In the genomic region with DNA sequence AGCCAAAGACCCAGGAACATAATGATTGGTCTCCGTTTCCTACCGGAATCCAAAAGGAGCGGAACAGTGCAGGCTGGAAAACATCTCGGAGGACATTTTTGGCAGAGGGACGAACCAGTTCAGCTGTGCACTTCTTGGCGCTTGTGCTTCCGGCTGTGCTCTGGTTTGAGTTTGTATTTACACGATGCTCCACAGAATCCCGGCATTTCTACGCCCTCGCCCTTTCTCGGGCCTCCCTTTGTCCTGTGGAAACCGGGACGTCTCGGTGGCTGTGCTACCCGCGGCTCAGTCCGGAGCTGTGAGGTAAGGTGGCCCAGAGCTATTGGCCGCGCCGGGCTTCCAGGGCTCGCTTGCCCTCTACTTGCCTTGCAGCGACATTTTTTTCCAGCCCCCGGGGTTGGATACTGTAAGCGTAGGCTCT, we compare ENCODE assay signal across 8 mouse cellular contexts. TPM values are rescaled to one million over a fixed set of nuclear protein-coding genes. Genes with fewer than 3 reads are reported as not detected.
DNase-seq lines count a peak whose midpoint lies in the region; ATAC-seq lines count a peak whose summit lies in the region.

A gene (plus strand): TSS at position 80 of the 421 bp plus-strand sequence.

- H3K4me2 ChIP-seq in hindbrain, embryonic 13.5 days, result peak within 1 kb of the TSS; percentile 85

- no peaks in the 10 kb centered on the region for H3K9me3 ChIP-seq in hindbrain, embryonic 13.5 days

- H3K36me3 ChIP-seq in hindbrain, embryonic 13.5 days, result peaks cover 11% of the 10 kb centered on the region

- H3K9ac ChIP-seq in hindbrain, embryonic 13.5 days, result peak within 1 kb of the TSS; percentile 89

- DNase-seq in NIH3T3 (ENCODE audit: low read depth), result peak; percentile 96
- DNase-seq in cerebellum, postnatal 10 days, result peak; percentile 87 to 89
- DNase-seq in frontal cortex, postnatal 14 days (ENCODE audit: low spot score in 2 of 2), result peak; percentile 73 to 77
- peak; percentile 68 to 76 for DNase-seq in layer of hippocampus, postnatal 25 days (ENCODE audit: extremely low spot score in 1 of 2, low spot score in 1 of 2)
- peak; percentile 88 for DNase-seq in lung, postnatal 25 days (ENCODE audit: low spot score)
- DNase-seq in retina, embryonic 14.5 days (ENCODE audit: low spot score), result peak; percentile 94
- peak; percentile 76 for DNase-seq in thymus, postnatal 4 days

- H3K27me3 ChIP-seq in hindbrain, embryonic 13.5 days, result 0 out of 2 replicates have a peak, but pooled peaks cover 5% of the 10 kb centered on the region

- peak; percentile 95 for ATAC-seq in hindbrain, embryonic 13.5 days (ENCODE audit: low FRiP score)

- peaks cover 23% of the 10 kb centered on the region for H3K4me1 ChIP-seq in hindbrain, embryonic 13.5 days (replicated peaks)

- under 1% methylated on average over 25 of the region's 25 CpGs for WGBS in hindbrain, embryonic 13.5 days

- peak within 1 kb of the TSS; percentile 85 for H3K27ac ChIP-seq in hindbrain, embryonic 13.5 days

- H3K4me3 ChIP-seq in hindbrain, embryonic 13.5 days, result peak within 1 kb of the TSS; percentile 71

RNA-seq across cellular contexts. Expression of the gene that starts here (rescaled TPM):
- 33.8 and 34.2 TPM in 2 replicates for polyA plus RNA-seq in hindbrain, embryonic 13.5 days (2015; fragmentation: Nextera tagmentation; extraction: Ambion mirVana)
- total RNA-seq in layer of hippocampus, postnatal 25 days (2021), result 10 to 100 TPM; 21.0 to 25.4 TPM

Comparison
In these comparisons a context has a peak if more than half of its experiments do, and no peak if none do; other contexts are left out.
1. Peak in every context shown above with its lines: DNase-seq, ATAC-seq, H3K4me3 ChIP-seq and H3K27ac ChIP-seq.